Mouse (Mus musculus) kidney, postnatal 4 days (tissue): ENCODE data around the gene Ikzf4.

Experiments
- DNase-seq, 2 experiments: peaks; one replicate each; pipeline ENCODE4 v3.0.0; 2021; ENCODE audit warnings: mixed read lengths in 2 of 2

The Ikzf4 gene

GRCm38 (mm10) chr10:128645111-128646011 is at the start of gene Ikzf4:
TSS of gene Ikzf4 (minus strand) at chr10:128645991.
- peak; percentile 63 to 73 for DNase-seq

GRCm38 (mm10) chr10:128695411-128695991 is 49.7 kb upstream of the Ikzf4 start:
- no peak for DNase-seq

DNA sequence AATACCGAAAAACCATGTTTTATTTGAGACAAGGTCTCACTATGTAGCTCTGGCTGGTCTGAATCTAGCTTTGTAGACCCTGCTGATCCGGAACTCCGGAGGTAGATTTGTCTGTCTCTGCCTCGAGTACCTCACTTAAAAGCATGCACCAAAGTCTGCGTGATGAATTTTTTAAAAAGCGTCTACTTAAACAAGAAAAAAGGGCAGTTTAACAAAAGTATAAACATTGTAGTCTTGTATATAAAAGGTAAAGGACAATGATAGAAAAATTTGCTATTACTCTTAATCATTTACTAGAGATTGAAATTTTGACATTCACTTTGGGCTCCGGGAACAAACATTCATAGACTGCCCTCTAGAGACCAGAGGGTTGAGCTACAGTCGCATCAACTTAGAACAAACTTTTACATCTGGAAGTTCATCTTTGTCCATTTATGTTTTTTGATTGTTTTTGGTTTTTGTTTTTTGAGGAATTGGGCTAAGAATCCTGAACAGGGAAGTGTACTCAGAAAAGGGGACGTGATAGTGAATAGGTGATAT is 28.7 kb upstream of the Ikzf4 start:
- peak in 1 of 2 experiments; percentile 43 for DNase-seq

DNA sequence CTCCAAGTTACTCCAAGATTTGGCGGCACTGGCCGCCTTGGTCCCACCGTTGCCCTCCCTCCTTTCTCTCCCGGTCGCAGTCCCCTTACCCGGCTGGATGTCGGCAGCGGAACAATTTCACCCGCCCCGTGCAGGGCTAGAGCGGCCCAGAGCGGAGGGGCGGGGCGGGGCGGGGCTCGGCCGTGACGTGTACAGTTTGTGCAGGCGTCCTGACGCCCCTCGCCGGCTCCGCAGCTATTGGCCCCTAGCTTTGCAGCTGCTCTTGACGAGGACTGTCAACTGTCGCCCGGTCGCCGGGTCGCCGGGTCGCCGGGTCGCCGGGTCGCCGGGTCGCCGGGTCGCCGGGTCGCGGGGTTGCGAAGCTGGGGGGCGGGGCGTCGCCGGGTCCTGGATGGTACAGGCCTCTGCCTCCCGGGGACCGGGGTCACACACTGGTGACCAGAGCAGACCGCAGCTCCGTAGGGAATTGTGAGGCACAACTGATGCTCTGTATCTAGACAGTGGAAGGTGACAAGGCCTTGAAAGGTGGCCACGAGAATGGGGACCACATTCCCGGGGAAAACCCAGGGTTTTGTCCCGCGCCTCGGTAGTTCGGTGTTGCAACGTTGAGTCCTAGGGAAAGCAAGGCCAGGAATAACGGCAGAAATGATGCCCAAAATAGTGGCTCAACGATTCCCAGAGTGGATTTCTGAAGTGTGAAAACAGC is 28.1 kb upstream of the Ikzf4 start, which contains the start of gene Suox:
TSS of gene Suox (minus strand) at position 311 of the 706 bp plus-strand sequence.
- DNase-seq, result peak; percentile 88 to 92

GRCm38 (mm10) chr10:128671148-128671547 is 25.4 kb upstream of the Ikzf4 start:
- no peak for DNase-seq

- DNase-seq, result peak; percentile 85 to 87
Observed at GRCm38 (mm10) chr10:128668790-128669672, 23.2 kb upstream of the Ikzf4 start.

GRCm38 (mm10) chr10:128665806-128666205 is 20.0 kb upstream of the Ikzf4 start:
- no peak for DNase-seq

DNA sequence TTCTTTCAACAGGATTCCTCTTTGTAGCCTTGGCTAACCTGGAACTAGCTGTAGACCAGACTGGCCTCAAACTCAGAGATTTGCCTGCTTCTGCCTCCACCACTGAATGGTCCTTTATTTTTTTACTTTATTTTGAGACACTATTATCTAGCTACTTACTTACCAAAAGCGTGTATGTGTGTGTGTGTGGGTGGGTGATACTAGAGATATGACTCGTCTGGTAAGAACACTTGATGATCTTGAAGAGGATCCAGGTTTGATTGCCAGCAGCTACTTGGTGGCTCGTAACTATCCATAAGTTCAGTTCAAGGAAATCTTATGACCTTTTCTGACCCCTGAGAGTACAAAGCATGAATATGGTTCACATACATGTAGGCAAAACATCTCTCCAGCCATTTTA is 19.5 kb upstream of the Ikzf4 start:
- no peak for DNase-seq

GRCm38 (mm10) chr10:128664808-128665207 is 19.0 kb upstream of the Ikzf4 start:
- DNase-seq, result no peak

DNA sequence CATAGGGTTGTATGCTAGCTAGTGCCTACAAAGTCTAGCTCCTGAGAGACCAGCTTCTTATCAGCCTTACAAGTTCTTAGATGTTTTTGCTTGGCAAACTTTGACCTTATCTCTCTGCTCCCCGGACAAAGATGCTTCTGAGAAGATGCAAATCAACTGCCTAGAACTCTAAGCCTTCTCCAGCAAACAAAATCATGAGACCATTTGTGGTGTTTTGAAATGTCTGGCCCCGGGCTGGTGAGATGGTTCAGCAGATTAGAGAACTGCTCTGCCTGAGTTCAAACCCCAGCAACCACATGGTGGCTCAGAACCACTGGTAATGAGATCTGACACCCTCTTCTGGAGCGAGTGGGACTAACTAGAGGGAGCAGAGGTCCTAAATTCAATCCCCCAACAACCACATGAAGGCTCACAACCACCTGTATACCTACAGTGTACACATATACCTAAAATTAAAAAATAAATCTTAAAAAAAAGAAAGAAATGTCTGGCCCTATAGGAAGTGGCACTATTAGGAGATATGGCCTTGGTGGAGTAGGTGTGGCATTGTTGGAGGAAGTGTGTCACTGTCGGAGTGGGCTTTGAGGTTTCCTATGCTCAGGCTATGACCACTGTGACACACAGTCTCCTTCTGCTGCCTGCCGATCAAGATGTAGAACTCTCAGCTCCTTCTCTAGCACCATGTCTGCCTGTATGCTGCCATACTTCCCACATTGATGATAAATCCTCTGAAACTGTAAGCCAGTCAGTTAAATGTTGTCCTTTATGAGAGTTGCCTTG is 17.8 kb upstream of the Ikzf4 start:
- DNase-seq, result no peak

DNA sequence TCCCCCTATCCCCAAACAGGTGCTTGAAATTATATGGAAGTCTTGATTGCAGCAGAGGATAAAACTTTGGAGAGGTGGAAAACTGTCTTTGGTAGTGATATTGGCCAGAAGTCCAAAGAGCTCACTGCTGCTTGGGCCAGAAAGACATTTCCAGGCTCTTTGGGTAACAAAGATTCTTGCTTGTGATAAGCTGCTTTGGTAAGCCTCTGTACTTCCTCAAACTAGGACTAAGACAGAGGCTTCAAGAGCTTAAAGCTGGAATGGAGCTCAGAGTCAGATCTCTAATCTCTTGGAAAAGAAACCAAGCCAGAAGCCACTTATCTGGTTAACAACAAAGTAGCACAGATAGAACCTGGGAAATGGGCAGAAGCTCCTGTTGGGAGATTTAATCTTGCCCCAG is 16.7 kb upstream of the Ikzf4 start:
- no peak for DNase-seq

DNA sequence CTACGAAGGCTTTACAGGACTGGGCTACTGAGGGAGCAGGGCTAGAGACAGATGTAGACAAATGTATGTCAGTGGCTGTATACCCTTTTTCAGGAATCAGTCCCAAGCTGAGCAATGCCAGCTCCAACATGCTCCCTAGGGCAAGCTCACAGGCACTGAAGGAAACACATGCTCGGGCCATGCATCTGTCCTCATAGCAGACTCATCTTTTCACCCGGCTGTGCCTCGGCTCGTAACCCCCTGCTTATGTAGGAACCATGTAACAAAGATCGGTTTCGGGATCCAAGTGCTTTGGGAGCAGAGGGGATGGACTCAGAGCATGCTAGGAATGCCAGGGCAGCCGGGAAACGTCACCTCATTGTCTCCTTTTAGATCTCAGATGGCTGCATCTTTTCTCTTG is 13.7 kb upstream of the Ikzf4 start:
- no peak for DNase-seq

GRCm38 (mm10) chr10:128657844-128658243 is 12.1 kb upstream of the Ikzf4 start:
- peak in 1 of 2 experiments; percentile 13 for DNase-seq

DNA sequence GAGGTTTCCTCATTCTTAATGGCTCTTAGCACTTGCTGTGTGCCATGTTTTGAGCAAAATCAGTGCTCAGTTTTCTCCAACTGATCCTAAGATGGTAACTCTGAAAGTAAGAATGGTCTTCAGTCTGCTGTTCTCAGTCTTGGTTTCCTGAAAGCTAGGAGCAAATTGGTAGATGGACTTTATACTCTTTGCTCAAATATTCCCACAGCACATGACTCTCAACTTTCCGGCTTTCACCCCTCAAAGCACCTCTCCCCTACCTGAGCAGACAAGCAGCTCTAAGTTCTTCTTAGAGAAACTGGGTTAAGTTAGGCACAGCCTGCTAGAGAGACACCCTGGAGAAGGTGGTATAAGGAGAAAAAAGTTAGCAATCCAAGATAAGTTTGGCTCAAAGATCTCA is 10.9 kb upstream of the Ikzf4 start:
- DNase-seq, result no peak

DNA sequence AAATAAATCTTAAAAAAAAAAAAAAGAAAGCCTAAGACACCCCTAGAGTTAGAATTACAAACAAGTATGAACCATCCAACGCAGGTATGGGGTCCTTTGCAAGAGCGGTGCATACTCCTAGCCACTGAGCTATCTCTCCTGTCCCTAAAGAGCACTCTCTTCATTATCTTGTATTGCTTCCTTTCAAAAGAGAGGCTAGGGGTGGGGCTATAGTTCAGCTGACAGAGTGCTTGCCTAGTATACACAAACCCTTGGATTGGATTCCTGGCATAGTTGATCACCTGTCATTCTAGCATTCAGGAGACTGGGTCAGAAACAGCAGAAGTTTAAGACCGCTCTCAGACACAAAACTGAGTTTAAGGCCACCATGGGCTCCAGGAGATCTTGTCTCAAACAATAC is 9.5 kb upstream of the Ikzf4 start:
- DNase-seq, result no peak

- peak in 1 of 2 experiments; percentile 16 for DNase-seq
Observed at GRCm38 (mm10) chr10:128653866-128654265, 8.1 kb upstream of the Ikzf4 start.

- peak; percentile 44 to 59 for DNase-seq
Observed at GRCm38 (mm10) chr10:128646139-128647089, 623 bp upstream of the Ikzf4 start.

DNA sequence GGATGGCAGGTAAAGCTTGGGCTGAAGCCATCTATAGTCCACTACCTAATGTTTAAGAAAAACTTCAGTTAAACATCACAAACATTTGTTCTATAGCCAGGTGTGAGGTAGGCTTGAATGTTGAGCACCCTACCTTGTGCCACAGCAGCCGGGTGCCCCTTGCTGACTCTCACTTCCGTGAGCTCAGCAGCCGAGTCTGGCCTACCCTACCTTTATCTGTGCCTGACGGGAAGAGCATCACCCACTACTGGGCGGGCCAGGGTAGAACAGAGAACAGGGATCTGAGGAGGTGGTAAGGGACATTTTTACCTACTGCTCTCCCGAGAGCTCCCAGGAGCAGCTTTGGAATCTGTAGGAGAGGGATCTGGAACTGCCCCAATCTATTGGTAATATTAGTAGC is 3.0 kb downstream of the Ikzf4 start:
- DNase-seq, result no peak

DNA sequence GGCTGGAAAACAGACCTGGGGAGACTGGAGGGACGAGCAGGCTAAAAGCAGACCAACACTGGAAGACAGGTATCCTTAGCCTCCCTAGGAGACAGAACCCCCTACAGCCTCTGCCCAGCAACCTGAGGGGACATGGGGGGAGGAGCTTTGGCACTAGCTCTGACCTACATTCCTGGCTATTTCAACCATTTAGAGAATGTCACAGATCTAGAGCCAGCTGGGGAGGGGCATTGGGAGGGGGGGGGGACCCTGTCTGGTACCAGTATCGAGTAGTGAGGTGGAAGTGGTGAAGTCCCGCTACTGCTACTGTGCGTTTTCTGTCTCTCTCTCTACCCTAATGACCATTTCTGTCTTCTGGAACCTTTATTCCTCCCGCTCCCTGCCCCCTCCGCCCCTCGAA is 3.9 kb downstream of the Ikzf4 start:
- DNase-seq, result no peak

DNA sequence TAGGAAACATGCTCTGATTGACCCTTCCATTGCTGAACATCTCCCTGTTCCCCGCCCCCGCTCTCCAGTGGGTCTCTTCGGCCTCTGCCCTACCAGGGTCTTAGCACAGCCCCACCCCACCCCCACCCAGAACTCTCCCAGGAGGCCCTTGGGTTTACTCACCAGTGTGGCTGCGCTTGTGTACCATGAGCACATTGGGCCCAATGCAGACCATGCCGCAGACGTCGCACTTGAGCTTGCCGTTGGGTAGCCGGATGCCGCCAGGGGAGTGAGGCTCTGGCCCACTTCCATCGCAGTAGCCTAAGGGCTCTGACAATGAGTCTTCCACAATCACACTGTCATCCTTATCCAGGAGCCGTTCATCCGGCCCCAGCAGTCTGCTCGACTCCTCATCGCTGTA is 4.9 kb downstream of the Ikzf4 start:
- no peak for DNase-seq
